18 mouse cellular contexts compared by ENCODE assay signal in genomic region chr13:98651228-98651977, GRCm38 (mm10). TPM values are rescaled to one million over a fixed set of nuclear protein-coding genes. Genes with fewer than 3 reads are reported as not detected.
A peak's percentile ranks its signal among the peaks of the same experiment; 100 is the strongest.
DNase-seq lines count a peak whose midpoint lies in the region; ATAC-seq and TF ChIP-seq lines count a peak whose summit lies in the region.
"Had no signal": no experiment of that assay in that cellular context is flagged by ENCODE, and none has a peak within 500 bp of the region (broad histone marks: within the 10 kb centered on the region; RNA-seq: fewer than 3 reads in every experiment).

No protein-coding gene starts in this region.

- H3K36me3 ChIP-seq in kidney, embryonic 16.5 days (ENCODE audit: insufficient read depth, low read length), result no peaks in the 10 kb centered on the region
- H3K36me3 ChIP-seq in stomach, embryonic 14.5 days (ENCODE audit: control insufficient read depth, insufficient read depth, low read length), result no peaks in the 10 kb centered on the region
- H3K36me3 ChIP-seq in forebrain, embryonic 16.5 days (ENCODE audit: control insufficient read depth, insufficient read depth), result no peaks in the 10 kb centered on the region
- H3K36me3 ChIP-seq in hindbrain, embryonic 11.5 days (ENCODE audit: control insufficient read depth, insufficient read depth, low read length), result no peaks in the 10 kb centered on the region
- H3K36me3 ChIP-seq: embryonic facial prominence, embryonic 13.5 days; liver, embryonic 15.5 days; neural tube, embryonic 15.5 days had no signal

- 31% methylated on average over 17 of the region's 17 CpGs for WGBS in kidney, embryonic 16.5 days
- whole genome bisulfite sequencing in stomach, embryonic 14.5 days, result 53% methylated on average over 17 of the region's 17 CpGs
- 78% methylated on average over 17 of the region's 17 CpGs for WGBS in forebrain, embryonic 16.5 days
- 74% methylated on average over 17 of the region's 17 CpGs for WGBS in hindbrain, embryonic 11.5 days

- H3K27ac ChIP-seq in layer of hippocampus, adult 2 months, result peak overlapping the region; percentile 72; the same call in 1 of the 2 replicates
- H3K27ac ChIP-seq in kidney, embryonic 16.5 days (ENCODE audit: low read length), result peak overlapping the region; percentile 77
- H3K27ac ChIP-seq in stomach, embryonic 14.5 days (ENCODE audit: low read length), result no peak overlapping the region
- no peak overlapping the region for H3K27ac ChIP-seq in forebrain, embryonic 16.5 days (ENCODE audit: low read length)
- no peak overlapping the region for H3K27ac ChIP-seq in hindbrain, embryonic 11.5 days (ENCODE audit: low read depth, low read length)
- H3K27ac ChIP-seq: embryonic facial prominence, embryonic 13.5 days; liver, embryonic 15.5 days; neural tube, embryonic 15.5 days had no signal

- 0 out of 2 replicates have a peak overlapping the region, but pooled peaks have one; percentile 10 for H3K4me2 ChIP-seq in kidney, embryonic 16.5 days (replicated peaks; ENCODE audit: low read depth, low read length)
- H3K4me2 ChIP-seq in stomach, embryonic 14.5 days (replicated peaks; ENCODE audit: low read depth, low read length), result no peak overlapping the region
- H3K4me2 ChIP-seq in forebrain, embryonic 16.5 days (ENCODE audit: low read length), result no peak overlapping the region
- no peak overlapping the region for H3K4me2 ChIP-seq in hindbrain, embryonic 11.5 days (replicated peaks; ENCODE audit: low read depth, low read length)
- H3K4me2 ChIP-seq: embryonic facial prominence, embryonic 13.5 days; liver, embryonic 15.5 days; neural tube, embryonic 15.5 days had no signal

- no peak overlapping the region for H3K9ac ChIP-seq in kidney, embryonic 16.5 days (replicated peaks; ENCODE audit: low read length)
- no peak overlapping the region for H3K9ac ChIP-seq in stomach, embryonic 14.5 days (replicated peaks; ENCODE audit: low read depth, low read length)
- no peak overlapping the region for H3K9ac ChIP-seq in forebrain, embryonic 16.5 days (replicated peaks; ENCODE audit: low read depth, low read length)
- H3K9ac ChIP-seq in hindbrain, embryonic 11.5 days (ENCODE audit: low read depth, low read length), result no peak overlapping the region
- H3K9ac ChIP-seq: embryonic facial prominence, embryonic 13.5 days; liver, embryonic 15.5 days; neural tube, embryonic 15.5 days had no signal

- H3K9me3 ChIP-seq in kidney, embryonic 16.5 days (ENCODE audit: low read length), result no peaks in the 10 kb centered on the region
- H3K9me3 ChIP-seq in stomach, embryonic 14.5 days (ENCODE audit: control insufficient read depth, low read depth, low read length), result no peaks in the 10 kb centered on the region
- no peaks in the 10 kb centered on the region for H3K9me3 ChIP-seq in forebrain, embryonic 16.5 days (ENCODE audit: control insufficient read depth, low read length)
- H3K9me3 ChIP-seq in hindbrain, embryonic 11.5 days (ENCODE audit: control insufficient read depth, low read length), result no peaks in the 10 kb centered on the region
- H3K9me3 ChIP-seq: embryonic facial prominence, embryonic 13.5 days; liver, embryonic 15.5 days; neural tube, embryonic 15.5 days had no signal

- peaks cover 41% of the 10 kb centered on the region for H3K4me1 ChIP-seq in kidney, embryonic 16.5 days (ENCODE audit: insufficient read depth, low read length)
- H3K4me1 ChIP-seq in stomach, embryonic 14.5 days (ENCODE audit: control insufficient read depth, insufficient read depth, low read length), result peaks cover 25% of the 10 kb centered on the region
- H3K4me1 ChIP-seq in forebrain, embryonic 16.5 days (replicated peaks; ENCODE audit: control insufficient read depth, insufficient read depth, low read length), result no peaks in the 10 kb centered on the region
- no peaks in the 10 kb centered on the region for H3K4me1 ChIP-seq in hindbrain, embryonic 11.5 days (replicated peaks; ENCODE audit: control insufficient read depth, insufficient read depth, low read length)
- H3K4me1 ChIP-seq: liver, embryonic 15.5 days; neural tube, embryonic 15.5 days had no signal

- H3K4me3 ChIP-seq in layer of hippocampus, adult 2 months, result no peak overlapping the region
- no peak overlapping the region for H3K4me3 ChIP-seq in kidney, embryonic 16.5 days (ENCODE audit: low read length)
- no peak overlapping the region for H3K4me3 ChIP-seq in stomach, embryonic 14.5 days (ENCODE audit: low read depth, low read length)
- H3K4me3 ChIP-seq in forebrain, embryonic 16.5 days (replicated peaks; ENCODE audit: low read length), result no peak overlapping the region
- H3K4me3 ChIP-seq in hindbrain, embryonic 11.5 days (ENCODE audit: low read depth, low read length), result no peak overlapping the region
- H3K4me3 ChIP-seq: embryonic facial prominence, embryonic 13.5 days; liver, embryonic 15.5 days; neural tube, embryonic 15.5 days had no signal

- intact Hi-C loops in heart, postnatal 10 days (cut with DNase I), result no loop called here

- H3K27me3 ChIP-seq in kidney, embryonic 16.5 days (ENCODE audit: insufficient read depth, low read length), result no peaks in the 10 kb centered on the region
- no peaks in the 10 kb centered on the region for H3K27me3 ChIP-seq in stomach, embryonic 14.5 days (ENCODE audit: control insufficient read depth, insufficient read depth, low read length)
- H3K27me3 ChIP-seq in forebrain, embryonic 16.5 days (replicated peaks; ENCODE audit: control insufficient read depth, insufficient read depth, low read length), result no peaks in the 10 kb centered on the region
- no peaks in the 10 kb centered on the region for H3K27me3 ChIP-seq in hindbrain, embryonic 11.5 days (ENCODE audit: control insufficient read depth, insufficient read depth, low read length)
- H3K27me3 ChIP-seq: embryonic facial prominence, embryonic 13.5 days; liver, embryonic 15.5 days; neural tube, embryonic 15.5 days had no signal

- ATAC-seq in kidney, embryonic 16.5 days (ENCODE audit: low FRiP score, low TSS enrichment), result peak; percentile 53
- peak; percentile 50; the same call in 1 of the 2 replicates for ATAC-seq in stomach, embryonic 14.5 days (ENCODE audit: insufficient number of reproducible peaks, insufficient read depth, low FRiP score, low read depth)
- ATAC-seq in forebrain, embryonic 16.5 days, result no peak
- no peak for ATAC-seq in hindbrain, embryonic 11.5 days (ENCODE audit: low FRiP score)

- no peak for TF ChIP-seq CTCF in layer of hippocampus, adult 2 months (conservative IDR thresholded peaks at IDR 0.05)

- DNase-seq in layer of hippocampus, adult 2 months (ENCODE audit: low spot score in 2 of 2), result no peak
- DNase-seq in layer of hippocampus, adult 9-11 months, result no peak
- DNase-seq in heart, postnatal 10 days, result peak; percentile 45 to 51
- DNase-seq in thymus, postnatal 10 days (ENCODE audit: low spot score in 2 of 2), result no peak
- DNase-seq in hindbrain, embryonic 11.5 days (ENCODE audit: low spot score), result no peak
- DNase-seq: cerebellum, postnatal 25 days; midbrain, embryonic 14.5 days; right cerebral cortex, postnatal 14 days; thymus, postnatal 14 days had no signal

RNA-seq across cellular contexts. Expression of gene Tmem174, which starts 14.2 kb away (rescaled TPM):
- under 1 TPM in 1 of 2 experiments, not detected in 1; 0.15 TPM for total RNA-seq in layer of hippocampus, adult 2 months (2021)
- total RNA-seq in heart, postnatal 10 days (2021), result not detected
- polyA plus RNA-seq in kidney, embryonic 16.5 days (2015; fragmentation: Nextera tagmentation; extraction: Ambion mirVana), result 41.1 and 44.3 TPM in 2 replicates
- polyA plus RNA-seq in stomach, embryonic 14.5 days (2014; fragmentation: Nextera tagmentation; extraction: Ambion mirVana), result not detected in 2 replicates
- polyA plus RNA-seq in forebrain, embryonic 16.5 days (2015; fragmentation: Nextera tagmentation; extraction: Ambion mirVana), result not detected in 2 replicates
- polyA plus RNA-seq in hindbrain, embryonic 11.5 days (2014; fragmentation: Nextera tagmentation; extraction: Ambion mirVana), result not detected in 2 replicates
- total RNA-seq: left cerebral cortex, postnatal 10 days had no signal
- polyA plus RNA-seq: brain, embryonic 14.5 days; embryonic facial prominence, embryonic 13.5 days; heart, embryonic 14.5 days; liver, embryonic 15.5 days; midbrain, embryonic 14.5 days; neural tube, embryonic 15.5 days had no signal

RNA-seq across cellular contexts. Expression of gene Tmem171, which starts 43.2 kb away (rescaled TPM):
- total RNA-seq in layer of hippocampus, adult 2 months (2021), result 1 to 10 TPM; 1.7 to 1.8 TPM
- total RNA-seq in heart, postnatal 10 days (2021), result 10 to 100 TPM in 1 of 2 experiments, 1 to 10 TPM in 1; 9.6 to 12.0 TPM
- 9.0 and 10.5 TPM in 2 replicates for polyA plus RNA-seq in kidney, embryonic 16.5 days (2015; fragmentation: Nextera tagmentation; extraction: Ambion mirVana)
- polyA plus RNA-seq in stomach, embryonic 14.5 days (2014; fragmentation: Nextera tagmentation; extraction: Ambion mirVana), result 1.9 and 3.2 TPM in 2 replicates
- polyA plus RNA-seq in forebrain, embryonic 16.5 days (2015; fragmentation: Nextera tagmentation; extraction: Ambion mirVana), result not detected in 2 replicates
- not detected in 2 replicates for polyA plus RNA-seq in hindbrain, embryonic 11.5 days (2014; fragmentation: Nextera tagmentation; extraction: Ambion mirVana)
- polyA plus RNA-seq: brain, embryonic 14.5 days; midbrain, embryonic 14.5 days; neural tube, embryonic 15.5 days had no signal

Comparison
In these comparisons a context has a peak if more than half of its experiments do, and no peak if none do; other contexts are left out.
1. DNase-seq: peak in heart, postnatal 10 days (2 of 2); none in layer of hippocampus, adult 2 months (0 of 2), layer of hippocampus, adult 9-11 months (single experiment), thymus, postnatal 10 days (0 of 2) and hindbrain, embryonic 11.5 days (single experiment).
2. H3K27ac ChIP-seq: peak in layer of hippocampus, adult 2 months (single experiment) and kidney, embryonic 16.5 days (single experiment); none in stomach, embryonic 14.5 days (single experiment), forebrain, embryonic 16.5 days (single experiment) and hindbrain, embryonic 11.5 days (single experiment).
3. ATAC-seq: peak in kidney, embryonic 16.5 days (single experiment) and stomach, embryonic 14.5 days (single experiment); none in forebrain, embryonic 16.5 days (single experiment) and hindbrain, embryonic 11.5 days (single experiment).
4. RNA of gene Tmem174, which starts 14.2 kb away (polyA plus RNA-seq): 41.1 to 44.3 TPM in kidney, embryonic 16.5 days; not detected in stomach, embryonic 14.5 days, not detected in forebrain, embryonic 16.5 days and not detected in hindbrain, embryonic 11.5 days; every median in the first group is over 10 times any median in the second.